Mouse (Mus musculus): ENCODE measurements around the gene Srxn1.

DNA sequence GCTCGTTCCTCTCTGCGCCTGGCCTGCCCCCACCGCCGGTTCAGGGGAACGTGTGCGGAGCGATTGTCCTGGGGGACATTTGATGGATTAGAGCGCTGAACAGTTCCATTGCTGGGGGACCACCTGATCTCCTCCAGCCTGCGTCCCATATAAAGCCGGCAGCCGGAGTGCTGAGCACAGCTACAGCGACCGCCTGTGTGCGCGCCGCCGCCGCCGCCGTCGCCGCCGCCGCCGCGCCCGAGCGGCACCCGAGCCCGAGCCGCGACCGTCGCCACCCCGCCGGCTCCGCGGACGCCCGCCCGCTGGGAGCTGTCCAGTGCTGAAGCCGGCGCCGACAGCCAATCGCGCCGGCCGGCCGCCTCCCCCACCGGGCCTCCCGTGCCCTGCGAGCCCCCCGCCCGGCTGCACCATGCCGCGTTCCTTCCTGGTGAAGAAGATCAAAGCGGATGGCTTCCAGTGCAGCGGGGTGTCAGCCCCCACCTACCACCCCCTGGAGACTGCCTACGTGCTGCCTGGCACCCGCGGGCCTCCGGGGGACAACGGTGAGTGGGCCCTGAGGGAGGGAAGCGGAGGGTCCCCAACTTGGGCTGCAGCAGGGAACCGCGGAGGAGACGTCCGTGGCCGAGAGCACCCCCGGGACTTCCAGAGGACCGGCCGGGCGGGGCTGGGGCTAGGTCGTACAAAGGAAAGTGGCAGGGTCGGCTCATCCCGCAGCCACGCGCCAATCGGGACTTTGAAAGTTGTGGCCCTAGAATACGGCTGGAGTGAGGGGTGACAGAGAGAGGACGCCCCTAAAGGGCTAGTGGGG is 23.5 kb upstream of the Srxn1 start:
- TF ChIP-seq GATA1 (IDR thresholded peaks at IDR 0.05; ENCODE audit: borderline replicate concordance, low read length) (no peak), FLI1 (IDR thresholded peaks at IDR 0.05; ENCODE audit: low read length) (no peak)
